Mouse (Mus musculus): Measurements from ENCODE around the gene Lrp4.
"Not testable (repeated sequence)": the region's sequence is repeated elsewhere in the genome, so short reads cannot be mapped to it uniquely, and the experiment has no call there.

The Lrp4 gene

GRCm38 (mm10) chr2:91484698-91485097 lies 27.4 kb downstream of the Lrp4 start:
- in situ Hi-C loops (cut with MboI) = no loop called here

- in situ Hi-C loops (cut with MboI) = no loop called here
Observed at GRCm38 (mm10) chr2:91485256-91485655, 27.9 kb downstream of the Lrp4 start.

GRCm38 (mm10) chr2:91487295-91487694 lies 30.0 kb downstream of the Lrp4 start:
- in situ Hi-C loops (cut with MboI) = not testable (repeated sequence)

- in situ Hi-C loops (cut with MboI) = no loop called here
Observed at GRCm38 (mm10) chr2:91492071-91492635, 34.8 kb downstream of the Lrp4 start.

- in situ Hi-C loops (cut with MboI) = no loop called here
Observed at GRCm38 (mm10) chr2:91493981-91494380, 36.7 kb downstream of the Lrp4 start.

GRCm38 (mm10) chr2:91498093-91498719 lies 40.9 kb downstream of the Lrp4 start:
- in situ Hi-C loops (cut with MboI) = no loop called here

- in situ Hi-C loops (cut with MboI) = no loop called here
Observed at GRCm38 (mm10) chr2:91508076-91508475, 50.8 kb downstream of the Lrp4 start.

- in situ Hi-C loops (cut with MboI) = no loop called here
Observed at GRCm38 (mm10) chr2:91517186-91517585, 59.9 kb downstream of the Lrp4 start.

- in situ Hi-C loops (cut with MboI) = no loop called here
Observed at GRCm38 (mm10) chr2:91526294-91527146, 69.2 kb downstream of the Lrp4 start, which contains the start of gene Ckap5. Gene Ckap5 (plus strand): TSS chr2:91526762.

- in situ Hi-C loops (cut with MboI) = no loop called here
Observed at GRCm38 (mm10) chr2:91527147-91527486, 69.8 kb downstream of the Lrp4 start.

GRCm38 (mm10) chr2:91537588-91538205 lies 80.4 kb downstream of the Lrp4 start:
- in situ Hi-C loops (cut with MboI) = no loop called here
